Mouse (Mus musculus): ENCODE data around the gene Tnni3k. TPM values are rescaled to one million over a fixed set of nuclear protein-coding genes. Genes with fewer than 3 reads are reported as not detected.

The Tnni3k gene
- total RNA-seq, 2 experiments from 2014 or later = not detected

- DNase-seq = no peak
Measured at GRCm38 (mm10) chr3:154761108-154761507, 294.1 kb downstream of the Tnni3k start.

DNA sequence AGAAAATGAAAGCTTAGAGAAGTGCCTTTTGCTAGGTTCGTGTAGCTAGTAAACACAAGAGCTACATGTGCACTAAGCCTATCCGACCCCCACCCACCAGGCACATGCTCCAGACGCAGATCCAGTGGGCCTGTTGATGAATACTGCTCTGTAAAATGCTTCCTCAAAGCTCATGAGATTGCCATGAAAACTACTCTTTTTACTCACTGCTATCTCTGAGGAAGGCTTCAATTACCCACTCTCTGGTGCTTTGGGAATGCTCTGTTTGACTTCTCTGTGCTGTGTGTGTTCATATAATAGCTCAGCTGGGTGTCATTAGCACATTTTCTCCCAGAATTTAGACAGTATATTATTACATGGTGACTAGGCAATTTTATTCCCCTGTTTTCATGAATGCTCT, 297.1 kb downstream of the Tnni3k start:
- DNase-seq = no peak

DNA sequence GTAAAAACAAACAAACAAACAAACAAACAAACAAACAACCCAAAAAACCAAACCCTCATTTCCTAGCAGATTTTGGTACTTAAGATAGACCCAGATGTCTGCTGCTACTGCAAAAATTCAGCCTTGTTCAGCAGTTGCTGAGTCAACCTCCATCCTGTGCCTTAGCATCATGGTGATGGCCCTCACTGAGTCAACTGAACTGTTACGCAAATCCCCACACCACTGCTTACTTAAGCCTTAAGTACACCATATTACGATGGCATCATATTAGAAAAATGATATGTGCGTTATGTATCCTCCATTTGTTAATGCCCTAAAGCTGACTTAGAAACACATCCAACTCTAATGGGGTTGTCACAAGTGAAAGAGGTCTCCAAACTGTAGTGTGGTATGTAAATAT, 300.0 kb downstream of the Tnni3k start:
- no peak for DNase-seq

GRCm38 (mm10) chr3:154754505-154754904, 300.7 kb downstream of the Tnni3k start:
- DNase-seq = no peak

DNA sequence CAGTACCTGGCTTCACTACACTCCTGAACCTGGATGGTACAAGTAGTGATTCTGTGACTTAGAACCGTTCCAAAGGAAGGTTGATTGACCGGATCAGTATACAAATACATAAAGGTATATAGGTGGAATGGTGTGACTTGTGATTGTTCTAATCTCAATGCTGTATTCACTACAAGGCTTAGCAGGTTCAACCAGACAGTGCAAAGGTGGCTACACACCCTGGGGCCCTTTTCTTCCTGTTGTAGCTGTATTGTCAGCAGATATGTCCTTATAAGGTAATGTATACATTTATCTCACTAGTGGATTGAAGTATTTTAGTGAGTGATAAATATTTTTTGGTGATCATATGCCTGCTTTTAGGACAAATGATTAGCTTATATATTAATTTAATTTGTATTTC, 310.9 kb downstream of the Tnni3k start:
- no peak for DNase-seq

DNA sequence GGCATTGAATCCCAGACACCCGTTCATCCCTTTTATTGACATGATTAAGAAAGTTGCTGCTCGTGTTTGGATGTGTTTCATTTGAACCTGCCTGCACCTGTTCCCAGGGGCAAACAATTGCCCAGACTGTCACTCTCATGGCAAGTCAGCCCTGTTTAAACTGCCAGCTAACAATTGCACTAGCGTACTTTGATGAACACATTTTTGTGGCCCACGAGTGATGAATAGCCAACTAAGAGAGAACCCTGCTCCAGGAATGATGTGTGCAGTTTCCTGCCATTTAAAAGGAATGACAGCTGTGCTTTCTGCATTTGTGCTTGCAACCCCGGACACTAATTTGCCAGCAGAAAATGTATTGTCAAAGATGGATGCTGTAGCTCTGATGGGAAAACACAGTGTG, 312.3 kb downstream of the Tnni3k start:
- no peak for DNase-seq

GRCm38 (mm10) chr3:154741496-154741895, 313.7 kb downstream of the Tnni3k start:
- DNase-seq = no peak

Other genes with a start within 250 kb of the Tnni3k start
- 1 to 10 TPM; 4.7 to 4.9 TPM for gene Fpgt, start 38.0 kb upstream of the Tnni3k start, total RNA-seq (2021)
- under 1 TPM; 0.13 to 0.43 TPM for gene Lrriq3, start 38.0 kb upstream of the Tnni3k start, total RNA-seq (2021)